Mouse (Mus musculus) forebrain, embryonic 11.5 days (tissue): ENCODE results near the gene Aox2. TPM values are rescaled to one million over a fixed set of nuclear protein-coding genes. Genes with fewer than 3 reads are reported as not detected.

Experiments used
- ATAC-seq: fragments of 200-750 bp; cut with Nextera tagmentation; replicated peaks from 2 replicates; pipeline ENCODE4 v1.8.0; 2017; ENCODE audit warnings: moderate TSS enrichment; ENCODE audit not compliant: low FRiP score
- DNase-seq: peaks from one replicate; pipeline ENCODE4 v3.0.0-alpha.2; 2017; ENCODE audit warnings: low spot score
- H3K27ac ChIP-seq: fragments of 300-500 bp; sonication (generic); 2 replicates; pipeline ENCODE4 v1.5.1; 2014; ENCODE audit warnings: low read depth, low read length
- H3K27me3 ChIP-seq: fragments of 300-500 bp; sonication (generic); 2 replicates; pipeline ENCODE4 v1.6.1; 2014; ENCODE audit warnings: mild to moderate bottlenecking, low read length, mixed read lengths; ENCODE audit not compliant: control insufficient read depth, insufficient read depth
- H3K36me3 ChIP-seq: fragments of 300-500 bp; sonication (generic); 2 replicates; pipeline ENCODE4 v1.6.1; 2014; ENCODE audit warnings: mild to moderate bottlenecking, low read length, moderate library complexity, mixed read lengths; ENCODE audit not compliant: control insufficient read depth, insufficient read depth
- H3K4me1 ChIP-seq: fragments of 300-500 bp; sonication (generic); replicated peaks from 2 replicates; pipeline ENCODE4 v1.6.1; 2014; ENCODE audit warnings: low read length, mixed read lengths; ENCODE audit not compliant: control insufficient read depth, insufficient read depth
- H3K4me2 ChIP-seq: fragments of 300-500 bp; sonication (generic); 2 replicates; pipeline ENCODE4 v1.6.1; 2014; ENCODE audit warnings: low read depth, mild to moderate bottlenecking, low read length, moderate library complexity, mixed read lengths; ENCODE audit not compliant: severe bottlenecking
- H3K4me3 ChIP-seq: fragments of 300-500 bp; sonication (generic); 2 replicates; pipeline ENCODE4 v1.5.1; 2014; ENCODE audit warnings: low read depth, low read length
- H3K9ac ChIP-seq: fragments of 300-500 bp; sonication (generic); 2 replicates; pipeline ENCODE4 v1.6.1; 2014; ENCODE audit warnings: low read length
- H3K9me3 ChIP-seq: fragments of 300-500 bp; sonication (generic); 2 replicates; pipeline ENCODE4 v1.6.1; 2016; ENCODE audit warnings: low read length, mixed read lengths; ENCODE audit not compliant: control insufficient read depth
- WGBS: fragments of 180-500 bp; shearing (Covaris S2); extraction: QIAGEN DNeasy Blood & Tissue Kit; methylation state at CpG from one replicate; pipeline ENCODE4 v1.1.7; 2014; 5-methylcytosine and 5-hydroxymethylcytosine counted together
- polyA plus RNA-seq: library from polyadenylated mRNA; unstranded; fragments of >200 nt; fragmentation: Nextera tagmentation; extraction: Ambion mirVana; gene quantifications from 2 replicates; pipeline ENCODE4 v1.2.1, GENCODE M21; 2014

Gene Aox2
- polyA plus RNA-seq, 1 experiment from 2014 or later, result not detected

DNA sequence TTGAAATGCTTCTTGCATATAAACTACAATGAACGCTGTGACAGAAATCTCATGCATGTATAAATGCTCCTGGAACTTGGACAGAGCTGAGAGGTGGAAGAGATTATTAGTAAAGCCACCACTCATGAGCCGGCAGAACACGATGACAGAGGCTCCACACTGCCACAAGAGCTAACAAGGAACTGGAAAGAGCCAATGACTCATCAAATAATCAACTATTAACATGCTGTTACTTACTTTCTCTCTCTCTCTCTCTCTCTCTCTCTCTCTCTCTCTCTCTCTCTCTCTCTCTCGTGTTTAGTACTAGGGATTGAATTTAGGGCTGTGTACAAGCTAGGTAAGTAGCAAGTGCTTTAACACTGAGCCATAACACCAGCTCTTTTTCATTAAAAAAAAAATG, 65.7 kb downstream of the Aox2 start:
- DNase-seq, result no peak
- Histone ChIP-seq H3K27me3 (no peaks in the 10 kb centered on the region), H3K36me3 (no peaks in the 10 kb centered on the region), H3K4me3 (no peak overlapping the region), H3K4me1 (no peaks in the 10 kb centered on the region), H3K4me2 (no peak overlapping the region), H3K9ac (no peak overlapping the region), H3K9me3 (no peaks in the 10 kb centered on the region), H3K27ac (no peak overlapping the region)
- no peak for ATAC-seq
- 83% methylated on average over 4 of the region's 4 CpGs for WGBS

- Histone ChIP-seq H3K4me3 (no peak overlapping the region), H3K4me2 (no peak overlapping the region), H3K27ac (no peak overlapping the region), H3K27me3 (no peaks in the 10 kb centered on the region), H3K36me3 (no peaks in the 10 kb centered on the region), H3K4me1 (no peaks in the 10 kb centered on the region), H3K9ac (no peak overlapping the region), H3K9me3 (no peaks in the 10 kb centered on the region)
- ATAC-seq (no peak), DNase-seq (no peak)
- 80% methylated on average over 5 of the region's 5 CpGs for WGBS
Observed at GRCm38 (mm10) chr1:58344570-58344969, 66.4 kb downstream of the Aox2 start.

DNA sequence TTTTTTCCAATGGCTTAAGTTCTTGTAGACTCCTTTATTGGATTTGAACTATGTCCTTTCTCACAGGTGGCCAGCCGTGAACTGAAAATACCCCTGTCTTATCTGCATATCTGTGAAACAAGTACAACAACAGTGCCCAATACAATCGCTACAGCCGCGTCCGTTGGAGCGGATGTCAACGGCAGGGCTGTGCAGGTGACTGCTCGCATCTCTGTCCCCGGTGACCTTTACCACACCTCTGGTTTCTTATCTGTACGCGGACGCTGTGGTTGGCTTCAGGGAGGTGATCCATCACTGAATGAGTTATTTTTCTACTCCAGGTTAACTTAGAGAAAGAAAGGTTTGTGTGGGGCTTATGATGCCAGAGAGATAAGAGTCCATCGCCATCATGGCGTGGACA, 68.0 kb downstream of the Aox2 start:
- no peaks in the 10 kb centered on the region for H3K9me3 ChIP-seq
- no peaks in the 10 kb centered on the region for H3K27me3 ChIP-seq
- ATAC-seq (no peak), DNase-seq (no peak)
- H3K27ac ChIP-seq, result no peak overlapping the region
- no peaks in the 10 kb centered on the region for H3K36me3 ChIP-seq
- no peak overlapping the region for H3K9ac ChIP-seq
- H3K4me1 ChIP-seq, result no peaks in the 10 kb centered on the region
- WGBS, result 95% methylated on average over 14 of the region's 14 CpGs
- H3K4me2 ChIP-seq, result no peak overlapping the region
- H3K4me3 ChIP-seq, result no peak overlapping the region

- DNase-seq (no peak), ATAC-seq (no peak)
- H3K9me3 ChIP-seq, result no peaks in the 10 kb centered on the region
- WGBS, result 84% methylated on average over 6 of the region's 6 CpGs
- H3K4me3 ChIP-seq, result no peak overlapping the region
- H3K36me3 ChIP-seq, result no peaks in the 10 kb centered on the region
- H3K4me2 ChIP-seq, result no peak overlapping the region
- no peak overlapping the region for H3K9ac ChIP-seq
- H3K27me3 ChIP-seq, result no peaks in the 10 kb centered on the region
- H3K4me1 ChIP-seq, result no peaks in the 10 kb centered on the region
- no peak overlapping the region for H3K27ac ChIP-seq
Observed at GRCm38 (mm10) chr1:58348712-58349111, 70.6 kb downstream of the Aox2 start.

DNA sequence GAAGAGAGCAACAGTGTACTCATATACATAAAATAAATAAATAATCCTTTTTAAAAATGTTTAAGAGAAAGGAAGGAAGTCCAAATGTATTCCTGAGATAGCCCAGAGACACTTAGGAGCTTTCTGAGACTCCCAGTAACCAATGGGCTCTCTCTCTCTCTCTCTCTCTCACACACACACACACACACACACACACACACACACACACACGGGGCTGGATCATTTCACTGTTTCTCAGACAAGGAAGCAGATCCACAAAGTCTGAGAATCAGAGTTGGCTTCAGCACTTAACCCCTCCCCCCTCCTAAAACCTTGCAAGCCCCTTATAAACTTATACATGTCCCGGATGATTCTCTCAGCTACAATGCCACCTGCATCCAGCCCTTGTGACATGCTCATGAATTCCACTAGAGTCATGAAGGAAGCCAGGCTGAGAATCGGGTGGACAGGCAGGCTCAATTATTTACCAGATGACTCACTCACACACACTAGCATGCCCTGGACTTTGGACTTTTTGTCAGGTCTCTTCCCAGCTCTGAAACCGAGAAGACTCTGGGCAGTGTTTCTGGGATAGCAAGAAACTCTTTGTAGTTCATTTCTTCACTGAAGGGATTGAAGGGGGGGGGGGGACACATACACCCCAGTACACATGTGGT, 75.2 kb downstream of the Aox2 start:
- WGBS, result 76% methylated on average over 4 of the region's 4 CpGs
- no peak overlapping the region for H3K4me3 ChIP-seq
- ATAC-seq, result no peak
- H3K9me3 ChIP-seq, result no peaks in the 10 kb centered on the region
- H3K4me1 ChIP-seq, result no peaks in the 10 kb centered on the region
- H3K4me2 ChIP-seq, result no peak overlapping the region
- no peak for DNase-seq
- H3K27me3 ChIP-seq, result no peaks in the 10 kb centered on the region
- H3K9ac ChIP-seq, result no peak overlapping the region
- H3K36me3 ChIP-seq, result no peaks in the 10 kb centered on the region
- no peak overlapping the region for H3K27ac ChIP-seq

DNA sequence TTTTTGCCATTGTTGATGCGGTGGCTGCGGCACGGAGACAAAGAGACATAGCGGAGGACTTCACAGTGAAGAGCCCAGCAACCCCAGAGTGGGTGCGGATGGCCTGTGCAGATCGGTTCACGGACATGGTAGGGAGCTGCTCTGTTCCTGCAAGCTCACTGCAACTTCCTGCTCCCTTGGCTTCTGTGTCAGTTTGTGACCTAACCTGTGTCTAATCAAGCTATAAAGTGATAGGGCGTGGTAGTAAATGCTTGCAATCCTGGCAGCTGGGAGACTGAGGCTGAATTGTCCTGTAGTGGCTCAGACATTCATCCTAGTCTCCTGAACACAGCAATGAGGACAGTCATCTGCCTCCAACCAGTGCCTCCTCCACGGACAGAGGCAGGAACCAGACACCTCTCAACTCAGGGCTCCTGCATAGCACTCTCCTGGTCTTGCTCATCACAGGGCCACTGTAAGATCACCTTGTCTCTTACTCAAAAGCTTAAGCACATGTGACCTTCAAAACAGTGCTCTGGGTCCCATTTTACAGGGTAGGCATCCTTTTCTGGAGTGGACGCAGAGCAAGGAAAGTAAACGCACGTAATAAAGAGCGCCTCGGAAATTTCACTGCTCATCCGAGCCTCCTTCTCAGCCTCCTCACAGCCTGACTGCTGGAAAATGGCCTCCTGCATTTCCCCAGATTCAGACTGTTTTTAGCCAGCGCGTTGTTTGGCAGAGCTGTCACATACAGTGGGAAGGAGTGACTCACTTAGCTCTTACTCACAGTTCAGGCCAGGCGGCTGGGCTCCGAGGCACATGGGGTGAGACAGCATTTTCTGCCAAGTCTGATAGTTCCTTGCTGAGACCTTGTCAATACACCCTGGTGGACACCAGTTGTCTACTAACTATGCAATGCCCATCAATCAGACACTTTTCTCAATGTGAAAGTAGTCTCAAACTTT, 81.1 kb downstream of the Aox2 start:
- Histone ChIP-seq H3K4me3 (no peak overlapping the region), H3K4me1 (no peaks in the 10 kb centered on the region), H3K9me3 (no peaks in the 10 kb centered on the region), H3K9ac (no peak overlapping the region), H3K36me3 (no peaks in the 10 kb centered on the region), H3K27me3 (no peaks in the 10 kb centered on the region), H3K4me2 (no peak overlapping the region), H3K27ac (no peak overlapping the region)
- 89% methylated on average over 19 of the region's 19 CpGs for WGBS
- DNase-seq (no peak), ATAC-seq (no peak)

- H3K4me1 ChIP-seq, result no peaks in the 10 kb centered on the region
- H3K9ac ChIP-seq, result no peak overlapping the region
- no peak for ATAC-seq
- H3K27ac ChIP-seq, result no peak overlapping the region
- no peaks in the 10 kb centered on the region for H3K27me3 ChIP-seq
- DNase-seq, result no peak
- no peak overlapping the region for H3K4me2 ChIP-seq
- 65% methylated on average over 4 of the region's 4 CpGs for WGBS
- no peaks in the 10 kb centered on the region for H3K9me3 ChIP-seq
- no peak overlapping the region for H3K4me3 ChIP-seq
- H3K36me3 ChIP-seq, result no peaks in the 10 kb centered on the region
Observed at GRCm38 (mm10) chr1:58362296-58362695, 84.2 kb downstream of the Aox2 start.

- no peak overlapping the region for H3K4me3 ChIP-seq
- no peaks in the 10 kb centered on the region for H3K36me3 ChIP-seq
- H3K9ac ChIP-seq, result no peak overlapping the region
- ATAC-seq (no peak), DNase-seq (no peak)
- H3K4me2 ChIP-seq, result no peak overlapping the region
- no peaks in the 10 kb centered on the region for H3K4me1 ChIP-seq
- H3K27me3 ChIP-seq, result no peaks in the 10 kb centered on the region
- no peak overlapping the region for H3K27ac ChIP-seq
- no peaks in the 10 kb centered on the region for H3K9me3 ChIP-seq
- 95% methylated on average over 12 of the region's 12 CpGs for whole genome bisulfite sequencing
Observed at GRCm38 (mm10) chr1:58364551-58364950, 86.4 kb downstream of the Aox2 start.
